Mouse (Mus musculus): ENCODE measurements around the gene Slf2. TPM values are rescaled to one million over a fixed set of nuclear protein-coding genes. Genes with fewer than 3 reads are reported as not detected.

Slf2 gene
- polyA plus RNA-seq (2014; fragmentation: Nextera tagmentation; extraction: Ambion mirVana) = 57.0 and 61.6 TPM in 2 replicates

GRCm38 (mm10) chr19:44930744-44931453, at the start of gene Slf2:
Gene Slf2, plus strand, starts transcription at chr19:44931151.
- Histone ChIP-seq H3K27me3 (ENCODE audit: control insufficient read depth, insufficient read depth, low read length) (no peaks in the 10 kb centered on the region), H3K4me1 (ENCODE audit: control insufficient read depth, insufficient read depth, low read length) (peaks cover 18% of the 10 kb centered on the region), H3K9ac (ENCODE audit: low read length) (peak within 1 kb of the TSS; percentile 83), H3K36me3 (ENCODE audit: control insufficient read depth, insufficient read depth, low read length) (peaks cover 10% of the 10 kb centered on the region), H3K4me3 (ENCODE audit: low read depth, low read length) (peak within 1 kb of the TSS; percentile 98), H3K4me2 (ENCODE audit: low read depth, severe bottlenecking) (peak within 1 kb of the TSS; percentile 70), H3K9me3 (ENCODE audit: control insufficient read depth, low read length) (no peaks in the 10 kb centered on the region), H3K27ac (replicated peaks; ENCODE audit: low read depth, low read length) (peak within 1 kb of the TSS; percentile 62; the same call in 1 of the 2 replicates)
- under 1% methylated on average over 55 of the region's 55 CpGs for WGBS
- ATAC-seq (ENCODE audit: insufficient number of reproducible peaks, low FRiP score, low TSS enrichment, low read depth) = peak; percentile 97
- DNase-seq (ENCODE audit: low spot score) = peak; percentile 99

DNA sequence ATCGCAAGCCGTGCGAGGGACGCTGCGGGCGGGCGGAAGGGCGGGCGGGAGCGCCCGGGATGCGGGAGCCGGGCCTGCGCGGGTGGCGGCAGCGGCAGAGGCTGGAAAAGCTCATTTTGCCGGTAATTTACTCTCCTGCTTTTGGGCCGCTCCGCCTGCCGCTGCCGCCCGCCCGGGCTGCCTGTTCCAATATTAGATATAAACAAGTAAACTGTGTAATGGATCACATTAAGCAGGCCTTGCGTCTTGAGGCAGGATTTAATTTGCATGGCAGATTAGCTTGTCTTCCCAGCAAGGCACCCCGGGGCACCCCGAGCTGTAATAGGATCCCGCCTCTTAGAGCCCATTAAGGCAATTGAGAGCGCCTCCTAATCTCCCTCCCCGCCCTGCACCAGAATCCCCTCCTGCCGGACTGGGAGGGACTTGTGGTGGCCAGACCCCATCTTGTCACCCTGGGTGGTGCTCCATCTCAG, 48.4 kb upstream of the Slf2 start:
- H3K9me3 ChIP-seq (ENCODE audit: control insufficient read depth, low read length) = no peaks in the 10 kb centered on the region
- peak overlapping the region; percentile 59 for H3K4me2 ChIP-seq (ENCODE audit: low read depth, severe bottlenecking)
- peak overlapping the region; percentile 57 for H3K9ac ChIP-seq (ENCODE audit: low read length)
- H3K4me3 ChIP-seq (ENCODE audit: low read depth, low read length) = peak overlapping the region; percentile 15
- peak overlapping the region; percentile 33; the same call in 1 of the 2 replicates for H3K27ac ChIP-seq (replicated peaks; ENCODE audit: low read depth, low read length)
- under 1% methylated on average over 31 of the region's 31 CpGs for WGBS
- H3K36me3 ChIP-seq (ENCODE audit: control insufficient read depth, insufficient read depth, low read length) = no peaks in the 10 kb centered on the region
- DNase-seq (ENCODE audit: low spot score) (peak; percentile 68), ATAC-seq (ENCODE audit: insufficient number of reproducible peaks, low FRiP score, low TSS enrichment, low read depth) (no peak)
- H3K4me1 ChIP-seq (ENCODE audit: control insufficient read depth, insufficient read depth, low read length) = peaks cover 27% of the 10 kb centered on the region
- H3K27me3 ChIP-seq (ENCODE audit: control insufficient read depth, insufficient read depth, low read length) = peaks cover 3% of the 10 kb centered on the region; the same call in 1 of the 2 replicates

GRCm38 (mm10) chr19:44884331-44884730, 46.6 kb upstream of the Slf2 start:
- H3K27ac ChIP-seq (replicated peaks; ENCODE audit: low read depth, low read length) = 0 out of 2 replicates have a peak overlapping the region, but pooled peaks have one; percentile 15
- H3K27me3 ChIP-seq (ENCODE audit: control insufficient read depth, insufficient read depth, low read length) = peaks cover 3% of the 10 kb centered on the region; the same call in 1 of the 2 replicates
- no peak overlapping the region for H3K4me3 ChIP-seq (ENCODE audit: low read depth, low read length)
- peaks cover 28% of the 10 kb centered on the region for H3K4me1 ChIP-seq (ENCODE audit: control insufficient read depth, insufficient read depth, low read length)
- DNase-seq (ENCODE audit: low spot score) (no peak), ATAC-seq (ENCODE audit: insufficient number of reproducible peaks, low FRiP score, low TSS enrichment, low read depth) (peak; percentile 66)
- WGBS = 15% methylated on average over 3 of the region's 3 CpGs
- H3K9me3 ChIP-seq (ENCODE audit: control insufficient read depth, low read length) = no peaks in the 10 kb centered on the region
- H3K9ac ChIP-seq (ENCODE audit: low read length) = no peak overlapping the region
- H3K36me3 ChIP-seq (ENCODE audit: control insufficient read depth, insufficient read depth, low read length) = no peaks in the 10 kb centered on the region
- H3K4me2 ChIP-seq (ENCODE audit: low read depth, severe bottlenecking) = no peak overlapping the region

GRCm38 (mm10) chr19:44886475-44886874, 44.5 kb upstream of the Slf2 start:
- 28% methylated on average over 3 of the region's 3 CpGs for WGBS
- peaks cover 3% of the 10 kb centered on the region; the same call in 1 of the 2 replicates for H3K27me3 ChIP-seq (ENCODE audit: control insufficient read depth, insufficient read depth, low read length)
- ATAC-seq (ENCODE audit: insufficient number of reproducible peaks, low FRiP score, low TSS enrichment, low read depth) = no peak

DNA sequence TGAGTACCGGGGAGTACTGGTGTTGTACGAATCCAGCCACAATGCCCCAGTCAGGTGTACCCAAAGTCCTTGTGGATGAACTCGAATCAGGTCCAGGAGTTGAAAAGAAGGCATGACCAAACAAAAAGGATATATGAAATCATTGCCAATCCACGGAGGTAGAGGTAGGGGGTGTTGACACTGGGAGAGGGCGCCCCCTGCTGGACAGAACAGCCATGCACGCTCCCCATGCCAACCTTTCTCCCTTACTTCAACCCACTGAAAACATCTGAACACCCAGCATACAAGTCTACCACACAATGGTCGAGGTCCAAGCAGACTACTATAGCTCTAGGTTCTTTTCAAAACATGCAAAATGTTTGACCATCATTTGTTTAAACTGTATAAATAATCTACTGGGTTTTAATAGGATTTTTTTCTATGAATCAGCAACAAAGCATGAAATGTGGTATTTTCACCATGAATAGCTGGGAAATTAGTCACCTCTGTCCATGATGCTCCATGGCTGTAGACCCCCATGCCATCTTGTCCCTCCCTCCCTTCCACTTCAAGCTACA, 43.2 kb upstream of the Slf2 start:
- WGBS = 24% methylated on average over 7 of the region's 7 CpGs
- Histone ChIP-seq H3K27me3 (ENCODE audit: control insufficient read depth, insufficient read depth, low read length) (no peaks in the 10 kb centered on the region), H3K27ac (replicated peaks; ENCODE audit: low read depth, low read length) (no peak overlapping the region), H3K9ac (ENCODE audit: low read length) (no peak overlapping the region), H3K36me3 (ENCODE audit: control insufficient read depth, insufficient read depth, low read length) (no peaks in the 10 kb centered on the region), H3K9me3 (ENCODE audit: control insufficient read depth, low read length) (no peaks in the 10 kb centered on the region), H3K4me2 (ENCODE audit: low read depth, severe bottlenecking) (no peak overlapping the region), H3K4me1 (ENCODE audit: control insufficient read depth, insufficient read depth, low read length) (peaks cover 36% of the 10 kb centered on the region), H3K4me3 (ENCODE audit: low read depth, low read length) (no peak overlapping the region)
- DNase-seq (ENCODE audit: low spot score) = peak; percentile 84
- ATAC-seq (ENCODE audit: insufficient number of reproducible peaks, low FRiP score, low TSS enrichment, low read depth) = no peak

More at GRCm38 (mm10) chr19:44886475-44886874, 44.5 kb upstream of the Slf2 start:
- no peak for DNase-seq (ENCODE audit: low spot score)
- H3K9me3 ChIP-seq (ENCODE audit: control insufficient read depth, low read length) = no peaks in the 10 kb centered on the region
- no peak overlapping the region for H3K27ac ChIP-seq (replicated peaks; ENCODE audit: low read depth, low read length)
- no peak overlapping the region for H3K4me2 ChIP-seq (ENCODE audit: low read depth, severe bottlenecking)
- H3K9ac ChIP-seq (ENCODE audit: low read length) = no peak overlapping the region
- no peaks in the 10 kb centered on the region for H3K36me3 ChIP-seq (ENCODE audit: control insufficient read depth, insufficient read depth, low read length)
- no peak overlapping the region for H3K4me3 ChIP-seq (ENCODE audit: low read depth, low read length)
- peaks cover 36% of the 10 kb centered on the region for H3K4me1 ChIP-seq (ENCODE audit: control insufficient read depth, insufficient read depth, low read length)

DNA sequence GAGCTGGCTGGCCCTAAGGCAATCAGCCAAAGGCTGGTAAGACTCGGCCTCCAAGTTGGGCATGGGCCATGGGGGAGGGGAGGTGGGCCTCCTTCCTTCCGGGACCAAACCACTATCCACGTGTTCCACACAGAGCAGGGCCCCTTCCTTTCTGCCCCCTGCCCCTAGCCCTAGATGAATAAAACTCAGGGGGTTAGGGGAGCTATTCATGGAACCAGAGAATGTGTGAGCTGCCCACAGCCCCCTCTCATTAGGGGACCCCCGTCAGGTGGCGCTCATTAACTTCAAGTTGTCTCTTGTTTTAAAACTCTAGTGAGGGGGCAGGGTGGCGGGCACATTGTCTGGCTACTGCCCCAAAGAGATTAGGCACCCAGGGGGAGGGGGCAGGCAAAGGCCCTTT, 41.4 kb upstream of the Slf2 start:
- Histone ChIP-seq H3K4me3 (ENCODE audit: low read depth, low read length) (no peak overlapping the region), H3K36me3 (ENCODE audit: control insufficient read depth, insufficient read depth, low read length) (no peaks in the 10 kb centered on the region), H3K4me2 (ENCODE audit: low read depth, severe bottlenecking) (no peak overlapping the region), H3K27me3 (ENCODE audit: control insufficient read depth, insufficient read depth, low read length) (peaks cover 3% of the 10 kb centered on the region; the same call in 1 of the 2 replicates), H3K9me3 (ENCODE audit: control insufficient read depth, low read length) (no peaks in the 10 kb centered on the region), H3K9ac (ENCODE audit: low read length) (no peak overlapping the region), H3K27ac (replicated peaks; ENCODE audit: low read depth, low read length) (no peak overlapping the region), H3K4me1 (ENCODE audit: control insufficient read depth, insufficient read depth, low read length) (peaks cover 32% of the 10 kb centered on the region)
- 18% methylated on average over 6 of the region's 6 CpGs for WGBS
- no peak for DNase-seq (ENCODE audit: low spot score)
- ATAC-seq (ENCODE audit: insufficient number of reproducible peaks, low FRiP score, low TSS enrichment, low read depth) = no peak

GRCm38 (mm10) chr19:44891446-44891845, 39.5 kb upstream of the Slf2 start:
- WGBS = 57% methylated on average over 15 of the region's 15 CpGs
- no peak overlapping the region for H3K4me2 ChIP-seq (ENCODE audit: low read depth, severe bottlenecking)
- H3K9ac ChIP-seq (ENCODE audit: low read length) = no peak overlapping the region
- ATAC-seq (ENCODE audit: insufficient number of reproducible peaks, low FRiP score, low TSS enrichment, low read depth) (no peak), DNase-seq (ENCODE audit: low spot score) (no peak)
- H3K36me3 ChIP-seq (ENCODE audit: control insufficient read depth, insufficient read depth, low read length) = no peaks in the 10 kb centered on the region
- H3K4me1 ChIP-seq (ENCODE audit: control insufficient read depth, insufficient read depth, low read length) = peaks cover 28% of the 10 kb centered on the region
- peaks cover 3% of the 10 kb centered on the region; the same call in 1 of the 2 replicates for H3K27me3 ChIP-seq (ENCODE audit: control insufficient read depth, insufficient read depth, low read length)
- no peak overlapping the region for H3K4me3 ChIP-seq (ENCODE audit: low read depth, low read length)
- H3K27ac ChIP-seq (replicated peaks; ENCODE audit: low read depth, low read length) = no peak overlapping the region
- no peaks in the 10 kb centered on the region for H3K9me3 ChIP-seq (ENCODE audit: control insufficient read depth, low read length)

- H3K9ac ChIP-seq (ENCODE audit: low read length) = no peak overlapping the region
- 37% methylated on average over 19 of the region's 19 CpGs for WGBS
- H3K27me3 ChIP-seq (ENCODE audit: control insufficient read depth, insufficient read depth, low read length) = peaks cover 3% of the 10 kb centered on the region; the same call in 1 of the 2 replicates
- no peaks in the 10 kb centered on the region for H3K36me3 ChIP-seq (ENCODE audit: control insufficient read depth, insufficient read depth, low read length)
- no peak overlapping the region for H3K4me2 ChIP-seq (ENCODE audit: low read depth, severe bottlenecking)
- ATAC-seq (ENCODE audit: insufficient number of reproducible peaks, low FRiP score, low TSS enrichment, low read depth) = 0 out of 2 replicates have a peak, but pooled peaks have one; percentile 31
- no peak overlapping the region for H3K4me3 ChIP-seq (ENCODE audit: low read depth, low read length)
- peaks cover 19% of the 10 kb centered on the region for H3K4me1 ChIP-seq (ENCODE audit: control insufficient read depth, insufficient read depth, low read length)
- H3K9me3 ChIP-seq (ENCODE audit: control insufficient read depth, low read length) = no peaks in the 10 kb centered on the region
- no peak for DNase-seq (ENCODE audit: low spot score)
- H3K27ac ChIP-seq (replicated peaks; ENCODE audit: low read depth, low read length) = no peak overlapping the region
Observed at GRCm38 (mm10) chr19:44893231-44893871, 37.6 kb upstream of the Slf2 start.
